Mouse (Mus musculus) embryonic facial prominence, embryonic 14.5 days (tissue): ENCODE measurements around the gene RPS10-NUDT3. TPM values are rescaled to one million over a fixed set of nuclear protein-coding genes. Genes with fewer than 3 reads are reported as not detected.
A peak's percentile ranks its signal among the peaks of the same experiment; 100 is the strongest.

Source experiments
- ATAC-seq: fragments of 200-750 bp; cut with Nextera tagmentation; 2 replicates; pipeline ENCODE4 v1.8.0; 2017; ENCODE audit warnings: low read depth, moderate number of reproducible peaks, moderate TSS enrichment
- DNase-seq: peaks from one replicate; pipeline ENCODE4 v3.0.0-alpha.2; 2015; ENCODE audit warnings: low spot score
- H3K27ac ChIP-seq: fragments of 300-500 bp; sonication (generic); replicated peaks from 2 replicates; pipeline ENCODE4 v1.5.1; 2014; ENCODE audit warnings: low read depth, mild to moderate bottlenecking, low read length, moderate library complexity
- H3K27me3 ChIP-seq: fragments of 300-500 bp; sonication (generic); replicated peaks from 2 replicates; pipeline ENCODE4 v1.6.1; 2014; ENCODE audit warnings: low read length; ENCODE audit not compliant: control insufficient read depth, insufficient read depth
- H3K36me3 ChIP-seq: fragments of 300-500 bp; sonication (generic); 2 replicates; pipeline ENCODE4 v1.6.1; 2014; ENCODE audit warnings: low read length, mixed read lengths; ENCODE audit not compliant: control insufficient read depth, insufficient read depth
- H3K4me1 ChIP-seq: fragments of 300-500 bp; sonication (generic); 2 replicates; pipeline ENCODE4 v1.6.1; 2014; ENCODE audit warnings: antibody characterized with exemption, low read length; ENCODE audit not compliant: control insufficient read depth, insufficient read depth
- H3K4me2 ChIP-seq: fragments of 300-500 bp; sonication (generic); 2 replicates; pipeline ENCODE4 v1.6.1; 2014; ENCODE audit warnings: low read depth, mild to moderate bottlenecking, low read length, moderate library complexity, mixed read lengths
- H3K4me3 ChIP-seq: fragments of 300-500 bp; sonication (generic); 2 replicates; pipeline ENCODE4 v1.5.1; 2014; ENCODE audit warnings: low read depth, mild to moderate bottlenecking, low read length
- H3K9ac ChIP-seq: fragments of 300-500 bp; sonication (generic); 2 replicates; pipeline ENCODE4 v1.6.1; 2014; ENCODE audit warnings: low read depth, mild to moderate bottlenecking, low read length, moderate library complexity, mixed read lengths
- H3K9me3 ChIP-seq: fragments of 300-500 bp; sonication (generic); 2 replicates; pipeline ENCODE4 v1.6.1; 2016; ENCODE audit warnings: low read length; ENCODE audit not compliant: control insufficient read depth
- WGBS: fragments of 180-500 bp; shearing (Covaris S2); extraction: QIAGEN DNeasy Blood & Tissue Kit; methylation state at CpG from one replicate; pipeline ENCODE4 v1.1.7; 2014; 5-methylcytosine and 5-hydroxymethylcytosine counted together
- polyA plus RNA-seq: library from polyadenylated mRNA; unstranded; fragments of >200 nt; fragmentation: Nextera tagmentation; extraction: Ambion mirVana; gene quantifications from 2 replicates; pipeline ENCODE4 v1.2.1, GENCODE M21; 2014

The RPS10-NUDT3 gene
- polyA plus RNA-seq, 1 experiment from 2014 or later, result not detected

GRCm38 (mm10) chr17:27657123-27657522 is 22.1 kb upstream of the RPS10-NUDT3 start:
- Histone ChIP-seq H3K27me3 (peaks cover 17% of the 10 kb centered on the region), H3K36me3 (no peaks in the 10 kb centered on the region), H3K9me3 (no peaks in the 10 kb centered on the region), H3K9ac (no peak overlapping the region), H3K4me1 (peaks cover 13% of the 10 kb centered on the region), H3K4me3 (no peak overlapping the region), H3K27ac (no peak overlapping the region), H3K4me2 (no peak overlapping the region)
- 75% methylated on average over 8 of the region's 8 CpGs for WGBS
- ATAC-seq (no peak), DNase-seq (no peak)

GRCm38 (mm10) chr17:27656414-27656813 is 21.4 kb upstream of the RPS10-NUDT3 start:
- Histone ChIP-seq H3K4me2 (peak overlapping the region; percentile 97), H3K9me3 (no peaks in the 10 kb centered on the region), H3K27ac (no peak overlapping the region), H3K4me1 (peaks cover 13% of the 10 kb centered on the region), H3K9ac (no peak overlapping the region), H3K27me3 (peaks cover 17% of the 10 kb centered on the region), H3K36me3 (no peaks in the 10 kb centered on the region), H3K4me3 (peak overlapping the region; percentile 51)
- 10% methylated on average over 5 of the region's 5 CpGs for WGBS
- DNase-seq, result no peak
- no peak for ATAC-seq

GRCm38 (mm10) chr17:27656011-27656399 is 21.0 kb upstream of the RPS10-NUDT3 start:
- peak overlapping the region; percentile 58; the same call in 1 of the 2 replicates for H3K9ac ChIP-seq
- H3K4me3 ChIP-seq, result peak overlapping the region; percentile 51
- no peak overlapping the region for H3K27ac ChIP-seq
- peaks cover 13% of the 10 kb centered on the region for H3K4me1 ChIP-seq
- H3K36me3 ChIP-seq, result no peaks in the 10 kb centered on the region
- peaks cover 17% of the 10 kb centered on the region for H3K27me3 ChIP-seq
- H3K4me2 ChIP-seq, result peak overlapping the region; percentile 97
- 3% methylated on average over 9 of the region's 14 CpGs for WGBS
- peak; percentile 64 for DNase-seq
- H3K9me3 ChIP-seq, result no peaks in the 10 kb centered on the region
- ATAC-seq, result peak; percentile 62

- H3K9me3 ChIP-seq, result no peaks in the 10 kb centered on the region
- peak within 1 kb of the TSS; percentile 97 for H3K4me2 ChIP-seq
- peaks cover 17% of the 10 kb centered on the region for H3K27me3 ChIP-seq
- peak within 1 kb of the TSS; percentile 51 for H3K4me3 ChIP-seq
- H3K36me3 ChIP-seq, result no peaks in the 10 kb centered on the region
- peaks cover 13% of the 10 kb centered on the region for H3K4me1 ChIP-seq
- ATAC-seq (peak; percentile 90), DNase-seq (peak; percentile 56)
- no peak within 1 kb of the TSS for H3K27ac ChIP-seq
- 2% methylated on average over 40 of the region's 65 CpGs for WGBS
- peak within 1 kb of the TSS; percentile 58 for H3K9ac ChIP-seq
Measured at GRCm38 (mm10) chr17:27655089-27656010, 20.3 kb upstream of the RPS10-NUDT3 start, which contains the start of gene Pacsin1. Gene Pacsin1, plus strand, starts transcription at chr17:27655509.

GRCm38 (mm10) chr17:27653253-27653959 is 18.4 kb upstream of the RPS10-NUDT3 start:
- no peak for ATAC-seq
- H3K27ac ChIP-seq, result no peak overlapping the region
- no peak overlapping the region for H3K9ac ChIP-seq
- no peaks in the 10 kb centered on the region for H3K36me3 ChIP-seq
- H3K27me3 ChIP-seq, result peaks cover 17% of the 10 kb centered on the region
- no peak for DNase-seq
- 76% methylated on average over 10 of the region's 10 CpGs for WGBS
- H3K4me2 ChIP-seq, result no peak overlapping the region
- H3K9me3 ChIP-seq, result no peaks in the 10 kb centered on the region
- H3K4me3 ChIP-seq, result no peak overlapping the region
- peaks cover 13% of the 10 kb centered on the region for H3K4me1 ChIP-seq

- Histone ChIP-seq H3K36me3 (no peaks in the 10 kb centered on the region), H3K4me1 (peaks cover 13% of the 10 kb centered on the region), H3K4me3 (no peak overlapping the region), H3K27me3 (peaks cover 17% of the 10 kb centered on the region), H3K27ac (no peak overlapping the region), H3K4me2 (no peak overlapping the region), H3K9me3 (no peaks in the 10 kb centered on the region), H3K9ac (no peak overlapping the region)
- no peak for DNase-seq
- no peak for ATAC-seq
- WGBS, result 82% methylated on average over 23 of the region's 23 CpGs
Measured at GRCm38 (mm10) chr17:27652046-27652790, 17.2 kb upstream of the RPS10-NUDT3 start.

- no peak overlapping the region for H3K4me3 ChIP-seq
- H3K4me1 ChIP-seq, result peaks cover 5% of the 10 kb centered on the region
- 77% methylated on average over 12 of the region's 13 CpGs for WGBS
- H3K9ac ChIP-seq, result no peak overlapping the region
- DNase-seq (no peak), ATAC-seq (no peak)
- H3K36me3 ChIP-seq, result no peaks in the 10 kb centered on the region
- no peak overlapping the region for H3K27ac ChIP-seq
- peaks cover 9% of the 10 kb centered on the region for H3K27me3 ChIP-seq
- H3K9me3 ChIP-seq, result no peaks in the 10 kb centered on the region
- H3K4me2 ChIP-seq, result no peak overlapping the region
Measured at GRCm38 (mm10) chr17:27650586-27650985, 15.6 kb upstream of the RPS10-NUDT3 start.

- Histone ChIP-seq H3K9ac (no peak overlapping the region), H3K27me3 (peaks cover 5% of the 10 kb centered on the region), H3K27ac (no peak overlapping the region), H3K4me2 (no peak overlapping the region), H3K9me3 (no peaks in the 10 kb centered on the region), H3K4me1 (0 out of 2 replicates have a peak, but pooled peaks cover under 1% of the 10 kb centered on the region), H3K4me3 (no peak overlapping the region), H3K36me3 (no peaks in the 10 kb centered on the region)
- peak; percentile 51 for DNase-seq
- 8% methylated on average over 12 of the region's 12 CpGs for WGBS
- ATAC-seq, result no peak
Measured at GRCm38 (mm10) chr17:27650160-27650559, 15.1 kb upstream of the RPS10-NUDT3 start.
